Mouse (Mus musculus) neural tube, embryonic 11.5 days (tissue): Measurements from ENCODE around the gene Sh2d6. TPM values are rescaled to one million over a fixed set of nuclear protein-coding genes. Genes with fewer than 3 reads are reported as not detected.
"Not testable (repeated sequence)": the region's sequence is repeated elsewhere in the genome, so short reads cannot be mapped to it uniquely, and the experiment has no call there.

Experiments
- ATAC-seq: fragments of 200-750 bp; cut with Nextera tagmentation; 2 replicates; pipeline ENCODE4 v1.8.0; 2017; ENCODE audit warnings: moderate number of reproducible peaks, mild to moderate bottlenecking, moderate TSS enrichment, moderate library complexity; ENCODE audit not compliant: insufficient read depth, low FRiP score, low TSS enrichment
- DNase-seq: peaks from one replicate; pipeline ENCODE4 v3.0.0-alpha.2; 2015; ENCODE audit warnings: low spot score
- H3K27ac ChIP-seq: fragments of 300-500 bp; sonication (generic); 2 replicates; pipeline ENCODE4 v1.5.1; 2014; ENCODE audit warnings: low read depth, mild to moderate bottlenecking, low read length
- H3K27me3 ChIP-seq: fragments of 300-500 bp; sonication (generic); 2 replicates; pipeline ENCODE4 v1.6.1; 2014; ENCODE audit warnings: mild to moderate bottlenecking, low read length, mixed read lengths; ENCODE audit not compliant: control insufficient read depth, insufficient read depth
- H3K36me3 ChIP-seq: fragments of 300-500 bp; sonication (generic); 2 replicates; pipeline ENCODE4 v1.6.1; 2014; ENCODE audit warnings: mild to moderate bottlenecking, low read length, moderate library complexity, mixed read lengths; ENCODE audit not compliant: control insufficient read depth, insufficient read depth
- H3K4me1 ChIP-seq: fragments of 300-500 bp; sonication (generic); 2 replicates; pipeline ENCODE4 v1.6.1; 2014; ENCODE audit warnings: low read length, mixed read lengths; ENCODE audit not compliant: control insufficient read depth, insufficient read depth
- H3K4me2 ChIP-seq: fragments of 300-500 bp; sonication (generic); 2 replicates; pipeline ENCODE4 v1.6.1; 2014; ENCODE audit warnings: low read depth, mild to moderate bottlenecking, moderate library complexity
- H3K4me3 ChIP-seq: fragments of 300-500 bp; sonication (generic); 2 replicates; pipeline ENCODE4 v1.5.1; 2014; ENCODE audit warnings: low read depth, low read length
- H3K9ac ChIP-seq: fragments of 300-500 bp; sonication (generic); 2 replicates; pipeline ENCODE4 v1.6.1; 2014; ENCODE audit warnings: mild to moderate bottlenecking, low read length
- H3K9me3 ChIP-seq: fragments of 300-500 bp; sonication (generic); 2 replicates; pipeline ENCODE4 v1.6.1; 2016; ENCODE audit warnings: low read length; ENCODE audit not compliant: control insufficient read depth
- WGBS: fragments of 180-500 bp; shearing (Covaris S2); extraction: QIAGEN DNeasy Blood & Tissue Kit; methylation state at CpG from one replicate; pipeline ENCODE4 v1.1.7; 2014; 5-methylcytosine and 5-hydroxymethylcytosine counted together
- polyA plus RNA-seq: library from polyadenylated mRNA; unstranded; fragments of >200 nt; fragmentation: Nextera tagmentation; extraction: Ambion mirVana; gene quantifications from 2 replicates; pipeline ENCODE4 v1.2.1, GENCODE M21; 2014

Gene Sh2d6
- polyA plus RNA-seq, 1 experiment from 2014 or later: not detected

GRCm38 (mm10) chr6:72484887-72485286, 36.6 kb downstream of the Sh2d6 start:
- no peaks in the 10 kb centered on the region for H3K4me1 ChIP-seq
- no peak overlapping the region for H3K4me2 ChIP-seq
- no peak overlapping the region for H3K27ac ChIP-seq
- H3K36me3 ChIP-seq: no peaks in the 10 kb centered on the region
- H3K9me3 ChIP-seq: no peaks in the 10 kb centered on the region
- H3K9ac ChIP-seq: no peak overlapping the region
- WGBS: 88% methylated on average over 4 of the region's 4 CpGs
- ATAC-seq: no peak
- no peak for DNase-seq
- no peaks in the 10 kb centered on the region for H3K27me3 ChIP-seq
- no peak overlapping the region for H3K4me3 ChIP-seq

GRCm38 (mm10) chr6:72482156-72482555, 39.4 kb downstream of the Sh2d6 start:
- WGBS: 67% methylated on average over 2 of the region's 2 CpGs
- Histone ChIP-seq H3K27ac (no peak overlapping the region), H3K4me2 (no peak overlapping the region), H3K36me3 (no peaks in the 10 kb centered on the region), H3K9me3 (no peaks in the 10 kb centered on the region), H3K27me3 (no peaks in the 10 kb centered on the region), H3K9ac (no peak overlapping the region), H3K4me1 (no peaks in the 10 kb centered on the region), H3K4me3 (no peak overlapping the region)
- no peak for DNase-seq
- ATAC-seq: no peak

- Histone ChIP-seq H3K27me3 (no peaks in the 10 kb centered on the region), H3K4me3 (no peak overlapping the region), H3K27ac (no peak overlapping the region), H3K9me3 (no peaks in the 10 kb centered on the region), H3K4me1 (no peaks in the 10 kb centered on the region), H3K4me2 (no peak overlapping the region), H3K36me3 (no peaks in the 10 kb centered on the region), H3K9ac (no peak overlapping the region)
- ATAC-seq (no peak), DNase-seq (no peak)
- 83% methylated on average over 2 of the region's 2 CpGs for WGBS
Measured at GRCm38 (mm10) chr6:72480422-72480702, 41.1 kb downstream of the Sh2d6 start.

DNA sequence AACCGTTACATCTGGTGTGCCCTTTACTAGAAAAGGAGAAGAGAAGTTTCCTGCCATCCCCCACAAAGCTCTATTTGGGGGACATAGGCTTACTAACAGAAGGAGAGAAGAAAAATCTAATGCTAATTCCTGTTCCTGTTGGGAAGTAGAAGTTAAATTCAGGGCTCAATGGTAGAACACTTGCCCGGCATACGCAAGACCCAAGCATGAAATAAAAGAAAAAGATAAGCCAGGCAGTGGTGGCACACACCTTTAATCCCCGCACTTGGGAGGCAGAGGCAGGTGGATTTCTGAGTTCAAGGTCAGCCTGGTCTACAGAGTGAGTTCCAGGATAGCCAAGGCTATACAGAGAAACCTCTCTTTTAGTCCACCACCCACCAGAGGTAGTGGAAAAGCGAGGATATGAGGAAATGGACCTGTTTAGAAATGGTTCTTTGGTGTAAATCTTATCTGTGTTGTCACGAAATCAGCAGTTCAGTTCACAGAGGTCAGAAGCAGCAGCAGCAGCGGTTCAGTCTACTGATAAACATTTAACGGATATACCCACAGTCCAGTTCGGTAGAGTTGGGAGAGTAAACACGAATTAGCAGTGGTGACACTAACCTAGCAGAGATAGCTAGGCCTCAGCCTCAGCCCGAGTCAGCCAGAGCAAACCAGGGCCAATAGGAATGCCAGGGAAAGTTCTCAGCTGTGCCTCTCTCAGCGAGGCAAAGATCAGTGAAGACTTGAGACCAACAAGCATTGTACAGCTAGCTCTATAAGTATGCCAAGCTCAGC, 41.7 kb downstream of the Sh2d6 start:
- no peak for ATAC-seq
- H3K27ac ChIP-seq: no peak overlapping the region
- WGBS: 89% methylated on average over 12 of the region's 12 CpGs

DNA sequence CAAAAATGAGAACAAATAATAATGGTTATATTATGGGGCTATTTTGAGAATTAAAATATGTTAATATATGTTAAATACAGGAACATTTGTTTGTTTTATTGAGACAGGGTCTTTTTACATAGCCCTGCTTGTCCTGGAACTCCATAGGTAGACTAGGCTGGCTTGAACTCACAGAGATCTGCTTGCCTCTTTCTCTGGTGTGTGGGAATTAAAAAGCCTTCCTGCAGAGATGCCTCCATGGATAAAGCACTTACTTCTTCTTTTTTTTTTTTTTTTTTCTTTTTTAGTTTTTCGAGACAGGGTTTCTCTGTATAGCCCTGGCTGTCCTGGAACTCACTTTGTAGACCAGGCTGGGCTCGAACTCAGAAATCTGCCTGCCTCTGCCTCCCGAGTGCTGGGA, 42.8 kb downstream of the Sh2d6 start:
- 75% methylated on average over 3 of the region's 3 CpGs for WGBS
- not testable (repeated sequence) for H3K4me2 ChIP-seq, H3K4me1 ChIP-seq, H3K9ac ChIP-seq, H3K4me3 ChIP-seq, DNase-seq, H3K9me3 ChIP-seq, ATAC-seq, H3K27ac ChIP-seq, H3K36me3 ChIP-seq, H3K27me3 ChIP-seq

More for the DNA sequence above, 41.7 kb downstream of the Sh2d6 start:
- no peak overlapping the region for H3K9ac ChIP-seq
- no peak overlapping the region for H3K4me3 ChIP-seq
- H3K36me3 ChIP-seq: no peaks in the 10 kb centered on the region
- H3K27me3 ChIP-seq: no peaks in the 10 kb centered on the region
- no peak for DNase-seq
- no peaks in the 10 kb centered on the region for H3K4me1 ChIP-seq
- no peak overlapping the region for H3K4me2 ChIP-seq
- H3K9me3 ChIP-seq: no peaks in the 10 kb centered on the region

- Histone ChIP-seq H3K4me2 (no peak overlapping the region), H3K9ac (no peak overlapping the region), H3K4me3 (no peak overlapping the region), H3K4me1 (0 out of 2 replicates have a peak, but pooled peaks cover 2% of the 10 kb centered on the region), H3K9me3 (no peaks in the 10 kb centered on the region), H3K36me3 (no peaks in the 10 kb centered on the region), H3K27ac (no peak overlapping the region), H3K27me3 (no peaks in the 10 kb centered on the region)
- no peak for ATAC-seq
- no peak for DNase-seq
- WGBS: 90% methylated on average over 3 of the region's 3 CpGs
Measured at GRCm38 (mm10) chr6:72477621-72478020, 43.9 kb downstream of the Sh2d6 start.

DNA sequence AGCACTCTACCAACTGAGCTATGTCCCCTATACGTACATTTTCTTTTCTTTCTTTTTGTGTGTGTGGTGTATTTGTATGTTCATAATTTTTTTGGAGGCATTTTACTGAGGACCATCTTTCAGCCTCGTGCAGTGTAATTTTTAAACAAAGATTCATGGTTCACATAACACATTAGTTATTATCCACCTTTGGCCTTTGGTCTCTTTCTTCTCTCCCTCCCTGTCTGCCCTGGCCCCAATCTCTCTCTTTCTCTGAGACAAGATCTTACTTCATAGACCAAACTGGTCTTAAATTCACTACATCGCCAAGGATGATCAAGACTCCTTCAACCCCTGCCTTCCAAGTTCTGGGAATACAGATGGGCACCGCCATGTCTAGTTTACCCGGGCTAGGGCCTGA, 44.7 kb downstream of the Sh2d6 start:
- Histone ChIP-seq H3K9ac (no peak overlapping the region), H3K9me3 (no peaks in the 10 kb centered on the region), H3K4me3 (no peak overlapping the region), H3K4me1 (0 out of 2 replicates have a peak, but pooled peaks cover 2% of the 10 kb centered on the region), H3K4me2 (no peak overlapping the region), H3K27ac (no peak overlapping the region), H3K36me3 (no peaks in the 10 kb centered on the region), H3K27me3 (no peaks in the 10 kb centered on the region)
- ATAC-seq (no peak), DNase-seq (no peak)
- WGBS: 93% methylated on average over 5 of the region's 5 CpGs

GRCm38 (mm10) chr6:72475221-72475985, 46.1 kb downstream of the Sh2d6 start:
- Histone ChIP-seq H3K36me3 (no peaks in the 10 kb centered on the region), H3K27ac (no peak overlapping the region), H3K4me1 (0 out of 2 replicates have a peak, but pooled peaks cover 2% of the 10 kb centered on the region), H3K4me3 (no peak overlapping the region), H3K4me2 (no peak overlapping the region), H3K9me3 (no peaks in the 10 kb centered on the region), H3K9ac (no peak overlapping the region), H3K27me3 (no peaks in the 10 kb centered on the region)
- 84% methylated on average over 4 of the region's 4 CpGs for WGBS
- ATAC-seq (no peak), DNase-seq (no peak)
